Mouse (Mus musculus): ENCODE data around the gene Spryd7.

DNA sequence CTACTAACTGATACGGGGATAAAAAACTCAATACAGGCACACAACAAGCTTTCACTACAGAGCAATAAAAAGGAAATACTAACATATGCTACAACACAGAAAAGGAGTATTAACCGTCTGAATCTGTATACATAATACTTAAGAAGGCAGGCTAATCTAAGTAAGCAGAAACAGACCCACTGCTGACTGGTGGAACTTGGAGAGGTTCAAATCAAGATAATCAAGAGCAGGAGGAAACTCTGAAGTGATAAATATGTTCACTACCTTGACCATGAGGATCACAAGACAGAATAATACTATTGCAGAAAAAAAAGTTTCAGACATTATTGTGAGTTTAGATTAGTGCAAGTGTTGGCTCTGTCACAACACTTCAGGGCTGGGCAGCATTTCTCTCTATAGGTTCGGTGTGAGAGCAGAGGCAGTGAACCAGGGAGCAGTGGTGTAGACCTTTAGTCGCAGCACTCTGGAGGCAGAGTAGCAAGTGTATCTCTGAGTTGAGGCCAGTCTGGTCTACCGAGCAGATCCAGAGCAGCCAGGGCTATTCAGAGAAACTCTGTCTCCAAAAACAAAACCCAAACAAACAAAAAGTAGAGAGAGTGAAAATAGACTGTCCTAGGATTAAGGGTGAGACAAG lies 19.9 kb downstream of the Spryd7 start:
- TF ChIP-seq EP300 (IDR thresholded peaks at IDR 0.05) (no peak), CTCF (IDR thresholded peaks at IDR 0.05) (no peak)
